Mouse (Mus musculus): Measurements from ENCODE around the gene Stx1b. TPM values are rescaled to one million over a fixed set of nuclear protein-coding genes. Genes with fewer than 3 reads are reported as not detected.
A peak's percentile ranks its signal among the peaks of the same experiment; 100 is the strongest.

Stx1b gene
- 11.5 and 17.3 TPM in 2 replicates for polyA plus RNA-seq (2016; fragmentation: Nextera tagmentation; extraction: Ambion mirVana)

- Histone ChIP-seq H3K27ac (peak within 1 kb of the TSS; percentile 80), H3K9ac (peak within 1 kb of the TSS; percentile 90), H3K4me3 (replicated peaks) (peak within 1 kb of the TSS; percentile 69), H3K27me3 (no peaks in the 10 kb centered on the region), H3K36me3 (replicated peaks) (no peaks in the 10 kb centered on the region), H3K4me1 (peaks cover 21% of the 10 kb centered on the region), H3K4me2 (peak within 1 kb of the TSS; percentile 67), H3K9me3 (no peaks in the 10 kb centered on the region)
- 3% methylated on average over 32 of the region's 38 CpGs for WGBS
- ATAC-seq (ENCODE audit: low FRiP score): peak; percentile 90
Observed at GRCm38 (mm10) chr7:127824176-127824871, at the start of gene Stx1b, which contains the start of gene Stx4a. Gene Stx1b (minus strand): TSS chr7:127824549. Gene Stx4a (plus strand): TSS chr7:127824294.

GRCm38 (mm10) chr7:127870136-127870821 is 45.9 kb upstream of the Stx1b start:
- no peak overlapping the region for H3K27ac ChIP-seq
- H3K9ac ChIP-seq: no peak overlapping the region
- peaks cover 52% of the 10 kb centered on the region for H3K36me3 ChIP-seq (replicated peaks)
- H3K27me3 ChIP-seq: no peaks in the 10 kb centered on the region
- H3K4me3 ChIP-seq (replicated peaks): no peak overlapping the region
- ATAC-seq (ENCODE audit: low FRiP score): no peak
- H3K4me1 ChIP-seq: peaks cover 17% of the 10 kb centered on the region
- H3K9me3 ChIP-seq: no peaks in the 10 kb centered on the region
- 77% methylated on average over 5 of the region's 5 CpGs for WGBS
- H3K4me2 ChIP-seq: no peak overlapping the region

- Histone ChIP-seq H3K27ac (no peak overlapping the region), H3K36me3 (replicated peaks) (peaks cover 62% of the 10 kb centered on the region), H3K4me3 (replicated peaks) (no peak overlapping the region), H3K9me3 (no peaks in the 10 kb centered on the region), H3K4me1 (peaks cover 13% of the 10 kb centered on the region), H3K4me2 (no peak overlapping the region), H3K27me3 (no peaks in the 10 kb centered on the region), H3K9ac (no peak overlapping the region)
- WGBS: 82% methylated on average over 3 of the region's 3 CpGs
- ATAC-seq (ENCODE audit: low FRiP score): no peak
Observed at GRCm38 (mm10) chr7:127869149-127869810, 44.9 kb upstream of the Stx1b start.

- no peaks in the 10 kb centered on the region for H3K4me1 ChIP-seq
- H3K9ac ChIP-seq: no peak overlapping the region
- H3K4me3 ChIP-seq (replicated peaks): no peak overlapping the region
- WGBS: 98% methylated on average over 18 of the region's 18 CpGs
- no peak overlapping the region for H3K27ac ChIP-seq
- peaks cover 65% of the 10 kb centered on the region for H3K36me3 ChIP-seq (replicated peaks)
- no peak overlapping the region for H3K4me2 ChIP-seq
- no peak for ATAC-seq (ENCODE audit: low FRiP score)
- no peaks in the 10 kb centered on the region for H3K27me3 ChIP-seq
- no peaks in the 10 kb centered on the region for H3K9me3 ChIP-seq
Observed at GRCm38 (mm10) chr7:127867641-127868040, 43.3 kb upstream of the Stx1b start.

GRCm38 (mm10) chr7:127866434-127866833 is 42.1 kb upstream of the Stx1b start:
- Histone ChIP-seq H3K36me3 (replicated peaks) (peaks cover 57% of the 10 kb centered on the region), H3K4me2 (no peak overlapping the region), H3K9ac (no peak overlapping the region), H3K4me1 (no peaks in the 10 kb centered on the region), H3K27ac (no peak overlapping the region), H3K4me3 (replicated peaks) (no peak overlapping the region), H3K27me3 (no peaks in the 10 kb centered on the region), H3K9me3 (no peaks in the 10 kb centered on the region)
- 97% methylated on average over 12 of the region's 12 CpGs for whole genome bisulfite sequencing
- no peak for ATAC-seq (ENCODE audit: low FRiP score)

- H3K4me3 ChIP-seq (replicated peaks): no peak overlapping the region
- no peaks in the 10 kb centered on the region for H3K9me3 ChIP-seq
- H3K27ac ChIP-seq: no peak overlapping the region
- no peak for ATAC-seq (ENCODE audit: low FRiP score)
- WGBS: 91% methylated on average over 6 of the region's 6 CpGs
- no peak overlapping the region for H3K4me2 ChIP-seq
- H3K36me3 ChIP-seq (replicated peaks): no peaks in the 10 kb centered on the region; the same call in none of the 2 replicates
- no peak overlapping the region for H3K9ac ChIP-seq
- no peaks in the 10 kb centered on the region for H3K4me1 ChIP-seq
- H3K27me3 ChIP-seq: no peaks in the 10 kb centered on the region
Observed at GRCm38 (mm10) chr7:127858258-127858657, 33.9 kb upstream of the Stx1b start.

- Histone ChIP-seq H3K4me2 (no peak overlapping the region), H3K4me1 (no peaks in the 10 kb centered on the region), H3K36me3 (replicated peaks) (0 out of 2 replicates have a peak, but pooled peaks cover 5% of the 10 kb centered on the region), H3K27me3 (no peaks in the 10 kb centered on the region), H3K4me3 (replicated peaks) (no peak overlapping the region), H3K9ac (no peak overlapping the region), H3K27ac (no peak overlapping the region), H3K9me3 (no peaks in the 10 kb centered on the region)
- no peak for ATAC-seq (ENCODE audit: low FRiP score)
- WGBS: 75% methylated on average over 5 of the region's 5 CpGs
Observed at GRCm38 (mm10) chr7:127850906-127851305, 26.6 kb upstream of the Stx1b start.

GRCm38 (mm10) chr7:127849973-127850875 is 25.9 kb upstream of the Stx1b start:
- ATAC-seq (ENCODE audit: low FRiP score): no peak
- Histone ChIP-seq H3K9me3 (no peaks in the 10 kb centered on the region), H3K9ac (no peak overlapping the region), H3K27me3 (no peaks in the 10 kb centered on the region), H3K4me2 (no peak overlapping the region), H3K36me3 (replicated peaks) (0 out of 2 replicates have a peak, but pooled peaks cover 5% of the 10 kb centered on the region), H3K4me3 (replicated peaks) (no peak overlapping the region), H3K4me1 (no peaks in the 10 kb centered on the region), H3K27ac (no peak overlapping the region)
- WGBS: 71% methylated on average over 6 of the region's 6 CpGs

GRCm38 (mm10) chr7:127842001-127842718 is 17.8 kb upstream of the Stx1b start:
- Histone ChIP-seq H3K4me3 (replicated peaks) (peak overlapping the region; percentile 61), H3K27me3 (0 out of 2 replicates have a peak, but pooled peaks cover 5% of the 10 kb centered on the region), H3K9me3 (no peaks in the 10 kb centered on the region), H3K27ac (peak overlapping the region; percentile 91), H3K4me1 (peaks cover 11% of the 10 kb centered on the region), H3K9ac (peak overlapping the region; percentile 63), H3K4me2 (peak overlapping the region; percentile 99), H3K36me3 (replicated peaks) (0 out of 2 replicates have a peak, but pooled peaks cover 4% of the 10 kb centered on the region)
- under 1% methylated on average over 40 of the region's 40 CpGs for WGBS
- peak; percentile 69 for ATAC-seq (ENCODE audit: low FRiP score)

- Histone ChIP-seq H3K27ac (peak overlapping the region; percentile 91), H3K9me3 (no peaks in the 10 kb centered on the region), H3K4me3 (replicated peaks) (peak overlapping the region; percentile 61), H3K27me3 (0 out of 2 replicates have a peak, but pooled peaks cover 5% of the 10 kb centered on the region), H3K9ac (peak overlapping the region; percentile 63), H3K4me1 (peaks cover 11% of the 10 kb centered on the region), H3K36me3 (replicated peaks) (no peaks in the 10 kb centered on the region), H3K4me2 (peak overlapping the region; percentile 99)
- WGBS: under 1% methylated on average over 45 of the region's 46 CpGs
- peak; percentile 95 for ATAC-seq (ENCODE audit: low FRiP score)
Observed at GRCm38 (mm10) chr7:127841340-127842000, 17.1 kb upstream of the Stx1b start.

All from forebrain, embryonic 12.5 days (tissue).